Mouse (Mus musculus): ENCODE measurements around the gene Cacnb4. TPM values are rescaled to one million over a fixed set of nuclear protein-coding genes. Genes with fewer than 3 reads are reported as not detected.

Gene Cacnb4
- polyA plus RNA-seq, 1 experiment from 2014 or later, result 0.52 TPM

DNA sequence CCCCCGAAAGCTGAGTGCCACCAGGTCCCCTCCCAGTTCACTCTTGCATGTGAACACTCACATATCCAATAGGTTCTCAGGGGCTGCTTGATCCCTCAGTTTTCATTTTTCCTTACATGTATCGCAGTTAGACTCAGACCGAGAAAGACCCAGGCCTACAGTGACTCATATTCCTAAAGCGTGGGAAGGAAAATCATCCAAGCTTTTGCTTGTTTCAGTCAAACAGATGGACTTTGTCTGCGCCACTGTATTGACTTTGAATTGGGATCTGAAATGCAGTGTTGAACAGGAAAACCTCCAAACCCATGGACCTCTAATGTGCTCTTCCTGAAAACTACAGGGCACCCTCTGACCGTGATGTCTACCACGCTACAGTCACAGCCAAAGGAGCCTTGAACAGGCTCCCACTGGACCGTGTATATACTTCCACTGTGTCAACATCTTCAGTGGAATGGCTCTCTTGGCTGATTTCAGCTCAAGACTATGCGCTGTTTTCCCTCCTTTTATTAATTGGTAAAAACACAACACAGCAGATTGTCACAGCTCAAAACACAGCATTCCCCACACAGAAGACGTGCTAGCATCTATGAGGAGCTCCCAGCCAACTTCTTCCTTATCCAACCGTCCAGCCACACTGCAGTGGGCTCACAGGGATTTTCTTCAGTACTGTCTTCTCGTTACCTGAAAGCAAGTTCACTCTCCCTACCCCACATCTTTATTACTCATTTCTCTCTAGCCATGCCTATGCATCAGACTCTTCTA, 215.2 kb downstream of the Cacnb4 start:
- WGBS, result 91% methylated on average over 12 of the region's 12 CpGs
- Histone ChIP-seq H3K36me3 (replicated peaks) (no peaks in the 10 kb centered on the region), H3K9me3 (no peaks in the 10 kb centered on the region), H3K4me3 (no peak overlapping the region), H3K27me3 (replicated peaks; ENCODE audit: low read depth, poor library complexity, severe bottlenecking) (peaks cover 23% of the 10 kb centered on the region), H3K27ac (replicated peaks) (no peak overlapping the region), H3K4me1 (peaks cover 6% of the 10 kb centered on the region)
- DNase-seq (ENCODE audit: low spot score), result no peak

DNA sequence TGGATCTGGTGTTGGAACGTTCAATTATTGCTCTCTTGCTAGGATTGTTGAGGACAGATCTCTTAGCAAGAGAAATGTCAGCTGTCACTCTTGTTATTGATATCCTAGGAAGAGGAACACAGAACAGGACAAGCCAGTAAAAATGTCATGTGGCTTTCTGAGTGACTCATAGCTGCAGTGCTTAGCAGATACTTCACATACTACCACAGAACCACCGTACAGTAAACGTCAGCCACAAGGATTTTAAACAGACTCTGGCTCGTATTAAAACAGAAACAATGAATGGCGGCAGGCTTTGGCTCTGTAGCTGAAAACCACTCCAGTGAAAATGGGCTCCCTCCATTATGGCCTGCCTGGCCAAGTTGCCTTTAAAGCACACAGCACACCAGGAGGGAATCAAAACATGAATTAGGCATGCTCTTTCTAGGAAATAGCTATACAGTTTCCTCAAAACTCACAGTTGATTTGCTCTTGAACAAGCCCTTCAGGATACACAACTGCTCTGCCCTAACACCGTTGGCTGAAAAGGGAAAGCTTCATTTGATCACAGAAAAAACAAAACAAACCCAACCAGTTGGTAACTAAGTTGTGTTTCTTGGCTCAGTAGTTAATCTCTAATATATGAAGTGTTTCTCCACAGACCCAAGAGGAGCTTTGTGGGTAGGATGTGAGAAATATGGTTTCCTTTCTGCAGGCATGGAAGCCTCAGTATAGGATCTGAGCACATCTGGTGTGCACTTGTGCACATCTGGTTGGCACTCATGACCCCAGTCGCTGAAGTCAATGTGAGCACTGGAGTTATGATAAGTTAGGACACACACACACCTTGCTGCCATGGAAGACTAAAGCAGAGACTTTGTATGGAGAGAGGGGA, 220.8 kb downstream of the Cacnb4 start:
- H3K36me3 ChIP-seq (replicated peaks), result no peaks in the 10 kb centered on the region
- 80% methylated on average over 7 of the region's 7 CpGs for WGBS
- H3K4me1 ChIP-seq, result no peaks in the 10 kb centered on the region
- no peak overlapping the region for H3K27ac ChIP-seq (replicated peaks)
- no peaks in the 10 kb centered on the region for H3K9me3 ChIP-seq
- DNase-seq (ENCODE audit: low spot score), result no peak
- peaks cover 5% of the 10 kb centered on the region; the same call in 1 of the 2 replicates for H3K27me3 ChIP-seq (replicated peaks; ENCODE audit: low read depth, poor library complexity, severe bottlenecking)
- no peak overlapping the region for H3K4me3 ChIP-seq

GRCm38 (mm10) chr2:52449818-52450217, 226.8 kb downstream of the Cacnb4 start:
- WGBS, result 89% methylated on average over 8 of the region's 8 CpGs
- no peak for DNase-seq (ENCODE audit: low spot score)
- H3K4me3 ChIP-seq, result no peak overlapping the region
- no peaks in the 10 kb centered on the region for H3K9me3 ChIP-seq
- no peaks in the 10 kb centered on the region for H3K4me1 ChIP-seq
- no peaks in the 10 kb centered on the region for H3K36me3 ChIP-seq (replicated peaks)
- no peak overlapping the region for H3K27ac ChIP-seq (replicated peaks)
- no peaks in the 10 kb centered on the region; the same call in 1 of the 2 replicates for H3K27me3 ChIP-seq (replicated peaks; ENCODE audit: low read depth, poor library complexity, severe bottlenecking)

DNA sequence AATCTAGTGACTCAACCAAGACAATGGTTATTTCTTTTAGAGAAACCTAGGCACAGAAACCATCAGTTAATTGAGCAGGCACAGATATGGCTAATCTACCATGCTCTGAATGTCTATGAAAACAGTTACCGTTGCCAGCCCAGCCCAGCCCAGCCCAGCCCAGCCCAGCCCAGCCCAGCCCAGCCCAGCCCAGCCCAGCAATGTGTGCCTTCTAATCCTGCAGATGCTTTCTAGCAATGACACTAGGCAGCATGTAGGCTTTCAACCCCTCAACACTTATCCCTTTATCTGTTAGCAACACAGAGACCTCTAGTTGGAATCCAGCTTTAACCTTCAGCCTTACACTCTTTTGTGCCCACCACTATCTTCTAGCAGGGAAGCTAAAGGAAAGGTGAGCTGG, 227.7 kb downstream of the Cacnb4 start:
- Histone ChIP-seq H3K27ac (replicated peaks) (no peak overlapping the region), H3K27me3 (replicated peaks; ENCODE audit: low read depth, poor library complexity, severe bottlenecking) (no peaks in the 10 kb centered on the region; the same call in 1 of the 2 replicates), H3K4me1 (no peaks in the 10 kb centered on the region), H3K36me3 (replicated peaks) (no peaks in the 10 kb centered on the region), H3K4me3 (no peak overlapping the region), H3K9me3 (no peaks in the 10 kb centered on the region)
- no peak for DNase-seq (ENCODE audit: low spot score)
- WGBS, result 88% methylated on average over 1 of the region's 1 CpGs

GRCm38 (mm10) chr2:52446648-52447047, 230.0 kb downstream of the Cacnb4 start:
- H3K9me3 ChIP-seq, result no peaks in the 10 kb centered on the region
- no peak overlapping the region for H3K4me3 ChIP-seq
- no peaks in the 10 kb centered on the region for H3K36me3 ChIP-seq (replicated peaks)
- H3K27me3 ChIP-seq (replicated peaks; ENCODE audit: low read depth, poor library complexity, severe bottlenecking), result no peaks in the 10 kb centered on the region
- DNase-seq (ENCODE audit: low spot score), result no peak
- H3K4me1 ChIP-seq, result peaks cover 5% of the 10 kb centered on the region
- WGBS, result 77% methylated on average over 5 of the region's 5 CpGs
- no peak overlapping the region for H3K27ac ChIP-seq (replicated peaks)

DNA sequence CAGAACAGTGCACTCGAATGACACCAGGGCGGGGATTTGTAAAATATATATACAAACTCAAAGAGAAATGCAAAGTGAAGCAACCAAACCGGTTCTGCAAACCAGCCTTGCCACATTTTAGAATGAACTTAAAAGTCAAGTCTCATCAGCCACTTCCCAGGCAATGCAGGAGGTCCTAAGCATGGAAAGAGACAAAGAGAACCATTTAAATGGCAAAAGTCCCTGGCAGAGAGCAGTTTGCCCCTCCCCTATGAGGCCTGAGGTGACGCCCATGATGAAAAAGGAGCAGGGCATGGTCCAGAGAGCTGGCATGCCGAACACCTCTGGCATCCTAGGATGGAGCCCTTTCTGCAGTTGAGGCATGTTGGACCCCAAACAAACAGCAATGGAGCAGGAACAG, 234.5 kb downstream of the Cacnb4 start:
- H3K4me1 ChIP-seq, result peaks cover 11% of the 10 kb centered on the region
- no peaks in the 10 kb centered on the region for H3K27me3 ChIP-seq (replicated peaks; ENCODE audit: low read depth, poor library complexity, severe bottlenecking)
- no peak overlapping the region for H3K4me3 ChIP-seq
- no peaks in the 10 kb centered on the region for H3K9me3 ChIP-seq
- WGBS, result 32% methylated on average over 5 of the region's 5 CpGs
- no peaks in the 10 kb centered on the region for H3K36me3 ChIP-seq (replicated peaks)
- DNase-seq (ENCODE audit: low spot score), result peak; percentile 16
- no peak overlapping the region for H3K27ac ChIP-seq (replicated peaks)

DNA sequence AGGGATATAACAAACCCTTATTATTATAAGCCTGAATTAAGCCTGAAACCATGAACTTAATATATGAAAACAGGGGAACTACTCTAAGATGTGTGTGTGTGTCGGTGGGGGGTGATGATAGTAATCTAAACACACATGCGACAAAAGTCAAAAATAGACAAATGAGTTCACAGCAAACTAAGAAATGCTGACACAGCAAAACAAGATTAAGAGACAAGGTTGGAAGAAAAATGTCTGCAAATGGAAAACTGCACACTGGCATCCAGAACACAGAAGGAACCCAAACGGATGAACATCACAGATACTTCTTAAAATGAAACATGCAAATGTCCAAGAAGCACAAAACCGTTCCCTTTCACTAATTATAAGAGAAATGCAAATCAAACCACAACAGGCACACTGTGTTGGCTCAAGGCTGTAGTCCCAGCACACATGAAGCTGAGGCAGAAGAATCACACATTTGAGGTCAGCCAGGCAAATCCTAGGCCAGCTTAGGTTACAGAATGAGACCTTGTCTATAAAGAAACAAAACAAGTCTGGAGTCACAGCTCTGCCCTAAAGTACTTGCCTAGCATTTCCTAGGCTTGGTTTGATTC, 236.1 kb downstream of the Cacnb4 start:
- WGBS, result 93% methylated on average over 4 of the region's 4 CpGs

GRCm38 (mm10) chr2:52438437-52438836, 238.2 kb downstream of the Cacnb4 start:
- DNase-seq (ENCODE audit: low spot score), result no peak
- no peak overlapping the region for H3K4me3 ChIP-seq
- WGBS, result 88% methylated on average over 4 of the region's 4 CpGs
- no peaks in the 10 kb centered on the region for H3K27me3 ChIP-seq (replicated peaks; ENCODE audit: low read depth, poor library complexity, severe bottlenecking)
- H3K9me3 ChIP-seq, result no peaks in the 10 kb centered on the region
- H3K27ac ChIP-seq (replicated peaks), result no peak overlapping the region
- H3K4me1 ChIP-seq, result peaks cover 19% of the 10 kb centered on the region
- H3K36me3 ChIP-seq (replicated peaks), result no peaks in the 10 kb centered on the region

More for the DNA sequence above, 236.1 kb downstream of the Cacnb4 start:
- no peaks in the 10 kb centered on the region for H3K27me3 ChIP-seq (replicated peaks; ENCODE audit: low read depth, poor library complexity, severe bottlenecking)
- no peaks in the 10 kb centered on the region for H3K36me3 ChIP-seq (replicated peaks)
- peaks cover 14% of the 10 kb centered on the region for H3K4me1 ChIP-seq
- no peak overlapping the region for H3K27ac ChIP-seq (replicated peaks)
- DNase-seq (ENCODE audit: low spot score), result no peak
- H3K4me3 ChIP-seq, result no peak overlapping the region
- H3K9me3 ChIP-seq, result no peaks in the 10 kb centered on the region

- WGBS, result 64% methylated on average over 6 of the region's 6 CpGs
- Histone ChIP-seq H3K27ac (replicated peaks) (no peak overlapping the region), H3K36me3 (replicated peaks) (no peaks in the 10 kb centered on the region), H3K4me3 (no peak overlapping the region), H3K9me3 (no peaks in the 10 kb centered on the region), H3K4me1 (peaks cover 22% of the 10 kb centered on the region), H3K27me3 (replicated peaks; ENCODE audit: low read depth, poor library complexity, severe bottlenecking) (no peaks in the 10 kb centered on the region)
- no peak for DNase-seq (ENCODE audit: low spot score)
Measured at GRCm38 (mm10) chr2:52438013-52438412, 238.6 kb downstream of the Cacnb4 start.

DNA sequence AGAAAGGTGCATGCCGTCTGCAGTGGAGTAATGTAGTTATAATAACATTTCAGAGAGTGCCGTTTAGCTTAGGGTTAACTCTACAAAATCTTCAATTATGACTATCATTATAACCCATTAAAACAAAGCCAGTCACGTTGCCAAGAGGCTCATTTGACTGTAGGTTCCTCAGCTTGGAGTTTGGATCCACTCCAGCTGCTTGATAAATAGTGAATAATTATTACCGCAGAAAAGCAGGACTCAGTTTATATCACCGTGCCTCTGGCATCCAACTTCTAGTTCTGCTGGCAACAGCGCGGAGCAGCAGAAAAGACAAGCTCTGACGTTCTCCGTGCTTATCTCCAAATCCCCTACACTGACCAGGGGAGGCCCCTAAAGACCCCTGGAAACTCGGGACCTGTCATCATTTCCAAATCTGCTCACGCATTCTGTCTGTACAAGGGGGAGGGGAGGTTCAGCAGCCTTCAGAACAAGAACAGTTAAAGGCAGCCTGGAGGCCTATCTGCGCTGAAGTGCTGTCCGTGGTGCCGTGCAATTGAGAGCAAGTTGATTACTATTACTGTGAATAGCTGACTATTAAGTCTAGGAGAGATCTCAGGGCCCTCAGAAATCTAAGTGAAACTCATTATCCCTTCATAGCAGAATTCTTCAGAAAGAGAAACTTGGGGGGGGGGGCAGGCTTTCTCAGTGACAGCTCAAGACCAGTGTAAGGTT, 240.6 kb downstream of the Cacnb4 start:
- no peak for DNase-seq (ENCODE audit: low spot score)
- WGBS, result 80% methylated on average over 14 of the region's 14 CpGs
- Histone ChIP-seq H3K27me3 (replicated peaks; ENCODE audit: low read depth, poor library complexity, severe bottlenecking) (no peaks in the 10 kb centered on the region), H3K36me3 (replicated peaks) (no peaks in the 10 kb centered on the region), H3K4me3 (no peak overlapping the region), H3K4me1 (peaks cover 17% of the 10 kb centered on the region), H3K9me3 (no peaks in the 10 kb centered on the region), H3K27ac (replicated peaks) (no peak overlapping the region)

DNA sequence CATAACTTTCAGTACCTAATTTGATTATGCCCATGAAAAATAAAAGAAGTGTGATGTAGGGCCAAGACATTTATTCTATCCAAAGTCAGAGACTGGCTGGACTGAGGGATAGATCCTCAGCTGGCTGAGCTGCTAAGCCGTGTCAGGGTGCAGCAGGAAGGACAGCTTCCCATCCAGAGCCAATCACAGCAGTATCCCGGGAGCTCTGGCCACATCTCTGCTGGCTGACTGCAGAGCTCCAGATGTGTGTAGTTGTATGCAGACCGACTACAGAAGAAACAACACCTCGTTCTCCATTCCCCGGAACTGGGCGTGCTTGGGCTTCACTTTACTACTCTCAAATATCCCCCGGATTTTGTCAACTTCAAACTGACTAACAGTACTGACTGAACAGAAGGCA, 243.3 kb downstream of the Cacnb4 start:
- no peaks in the 10 kb centered on the region for H3K36me3 ChIP-seq (replicated peaks)
- no peak overlapping the region for H3K4me3 ChIP-seq
- no peak for DNase-seq (ENCODE audit: low spot score)
- H3K9me3 ChIP-seq, result no peaks in the 10 kb centered on the region
- peaks cover 14% of the 10 kb centered on the region for H3K4me1 ChIP-seq
- WGBS, result 53% methylated on average over 7 of the region's 7 CpGs
- H3K27ac ChIP-seq (replicated peaks), result no peak overlapping the region
- no peaks in the 10 kb centered on the region for H3K27me3 ChIP-seq (replicated peaks; ENCODE audit: low read depth, poor library complexity, severe bottlenecking)

DNA sequence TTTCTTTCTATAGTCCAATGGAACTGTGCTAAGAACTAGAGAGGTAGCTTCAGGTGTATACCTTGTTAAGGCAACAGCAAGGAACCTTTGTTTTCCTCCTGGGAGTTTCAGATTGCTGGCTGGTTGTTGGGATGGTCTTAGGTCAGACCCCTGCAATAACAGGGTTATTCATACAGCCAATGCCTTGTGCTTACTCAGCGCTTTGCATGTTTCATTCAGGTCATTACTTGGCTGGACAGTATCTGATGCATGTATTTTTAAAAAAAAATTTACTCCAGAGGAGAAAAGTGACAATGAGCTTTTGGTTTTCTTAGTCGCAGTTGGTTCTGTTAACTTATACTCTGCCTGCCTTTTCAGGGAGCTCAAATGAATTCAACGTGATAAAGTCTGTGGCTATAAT, 249.2 kb downstream of the Cacnb4 start:
- Histone ChIP-seq H3K27me3 (replicated peaks; ENCODE audit: low read depth, poor library complexity, severe bottlenecking) (no peaks in the 10 kb centered on the region), H3K36me3 (replicated peaks) (no peaks in the 10 kb centered on the region), H3K4me1 (peaks cover 21% of the 10 kb centered on the region), H3K27ac (replicated peaks) (no peak overlapping the region), H3K4me3 (no peak overlapping the region), H3K9me3 (no peaks in the 10 kb centered on the region)
- WGBS, result 92% methylated on average over 3 of the region's 3 CpGs
- DNase-seq (ENCODE audit: low spot score), result no peak

All from embryonic facial prominence, embryonic 10.5 days (tissue).